Mouse (Mus musculus) yolk sac, embryonic 10.5 days (tissue): Measurements from ENCODE around the gene Tmem139.

Source experiments
- DNase-seq: peaks from one replicate; pipeline ENCODE4 v3.0.0-alpha.2; 2017; ENCODE audit warnings: low spot score

Gene Tmem139

DNA sequence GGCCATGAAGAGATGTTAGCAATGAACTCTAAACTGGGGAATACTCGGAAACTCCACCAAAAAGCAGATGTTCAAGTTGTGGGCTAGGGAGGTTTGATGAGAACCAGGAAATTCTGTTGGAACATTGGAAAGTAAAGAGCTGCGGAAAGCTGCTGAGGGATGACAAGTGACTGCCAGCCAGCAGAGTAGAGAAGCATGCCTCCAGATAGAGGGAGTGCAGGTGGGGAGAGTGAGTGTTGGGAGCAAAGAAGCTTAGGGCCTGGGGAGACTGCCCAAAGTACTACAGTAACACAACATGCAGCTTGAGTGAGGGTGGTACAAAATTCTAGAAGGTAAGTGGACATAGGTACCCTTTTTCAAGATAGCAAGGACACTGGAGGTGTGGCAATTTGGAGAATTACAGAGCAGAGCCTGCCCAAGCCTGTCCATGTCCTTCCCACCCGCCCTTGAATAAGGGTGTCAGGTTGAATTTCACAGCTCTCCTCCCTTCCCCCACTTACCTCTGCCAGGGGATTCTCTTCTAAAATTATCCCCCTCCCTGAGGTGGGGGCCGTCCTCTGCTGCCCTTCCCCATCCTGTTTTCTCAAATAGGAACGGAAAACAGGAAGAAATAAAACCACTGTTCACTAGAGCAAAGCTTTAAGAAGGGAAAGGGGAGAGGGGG, 21.2 kb downstream of the Tmem139 start:
- DNase-seq = no peak

DNA sequence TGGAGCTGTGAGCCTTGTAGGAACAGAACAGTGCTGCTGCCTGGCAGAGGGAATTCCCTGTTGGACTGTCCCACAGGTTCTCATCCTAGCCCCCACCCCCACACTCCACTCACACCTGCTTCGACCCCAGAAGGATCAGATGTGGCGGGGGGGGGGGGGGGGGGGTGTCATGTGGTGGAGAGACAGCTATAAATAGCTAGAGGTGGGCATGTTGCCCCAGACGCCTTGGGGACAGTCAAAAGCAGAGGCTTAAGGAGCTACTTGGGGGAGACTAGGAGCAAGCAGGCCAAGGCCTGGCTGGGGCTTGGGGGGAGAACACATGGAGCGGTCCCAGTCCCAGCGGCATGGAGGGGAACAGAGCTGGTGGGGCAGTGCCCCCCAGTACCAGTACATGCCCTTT, 24.7 kb downstream of the Tmem139 start, which contains the start of gene Clcn1:
TSS of gene Clcn1 (plus strand) at position 238 of the 400 bp plus-strand sequence.
- DNase-seq = no peak

DNA sequence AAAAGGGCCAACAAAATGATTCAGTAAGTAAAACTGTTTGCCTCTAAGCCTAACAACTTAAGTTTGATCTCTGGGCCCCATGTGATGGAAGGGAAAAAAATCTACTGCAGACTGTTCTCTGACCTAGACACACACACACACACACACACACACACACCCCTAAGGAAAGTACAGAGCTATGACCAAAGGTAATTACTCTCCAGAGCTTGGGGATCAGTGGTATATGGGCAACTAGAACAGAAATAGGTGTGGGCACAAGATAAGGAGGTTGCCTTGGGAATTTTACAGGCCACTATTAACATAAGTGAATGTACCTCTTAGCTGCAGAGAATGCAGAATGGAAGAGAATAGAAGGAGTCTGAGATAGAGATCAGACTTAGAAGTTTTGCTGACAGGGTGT, 25.8 kb downstream of the Tmem139 start:
- DNase-seq = no peak

DNA sequence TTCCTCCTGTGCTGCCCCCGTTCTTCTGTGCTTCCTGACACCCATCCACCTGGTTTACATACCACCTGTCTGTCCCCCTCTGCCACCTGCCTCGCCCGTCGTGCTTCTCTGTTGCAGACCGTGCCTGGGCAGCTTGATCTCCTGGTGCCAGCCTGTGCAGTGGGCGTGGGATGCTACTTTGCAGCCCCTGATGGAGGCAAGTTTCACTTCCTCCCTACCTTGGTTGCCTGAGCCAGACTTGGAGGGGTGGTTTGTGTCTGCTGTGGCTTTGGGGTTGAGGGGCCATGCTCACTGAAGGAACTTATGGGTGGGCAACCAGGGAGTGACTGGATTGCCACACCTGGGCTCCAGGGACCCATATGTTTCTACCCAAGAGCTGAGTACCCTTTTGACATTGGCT, 31.6 kb downstream of the Tmem139 start:
- DNase-seq = no peak

DNA sequence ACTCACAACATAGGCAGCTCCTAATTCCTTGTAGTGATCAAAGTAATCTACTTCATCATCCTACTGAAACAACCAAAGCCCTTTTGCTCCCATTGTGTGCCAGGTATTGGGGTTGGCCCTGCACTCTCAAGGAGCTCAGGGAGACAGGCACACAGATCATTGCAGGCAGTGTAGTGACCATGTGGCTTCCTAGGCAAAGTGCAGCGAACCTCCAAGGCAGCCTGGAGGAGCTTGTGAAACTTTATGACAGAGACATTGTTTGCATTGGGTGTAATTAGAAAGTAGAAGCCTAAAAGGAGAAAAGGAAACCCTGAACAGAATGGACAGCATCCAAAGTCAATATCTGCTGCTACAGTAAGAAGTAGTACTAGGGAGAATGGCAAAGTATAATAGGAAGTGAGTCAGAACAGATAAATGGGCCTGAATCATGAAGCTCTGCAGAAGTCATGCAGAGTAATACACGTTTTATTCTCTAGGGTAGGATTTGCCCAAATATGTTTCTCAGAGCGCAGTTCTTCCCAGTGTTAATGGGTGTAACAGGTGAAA, 33.9 kb downstream of the Tmem139 start:
- DNase-seq = no peak

DNA sequence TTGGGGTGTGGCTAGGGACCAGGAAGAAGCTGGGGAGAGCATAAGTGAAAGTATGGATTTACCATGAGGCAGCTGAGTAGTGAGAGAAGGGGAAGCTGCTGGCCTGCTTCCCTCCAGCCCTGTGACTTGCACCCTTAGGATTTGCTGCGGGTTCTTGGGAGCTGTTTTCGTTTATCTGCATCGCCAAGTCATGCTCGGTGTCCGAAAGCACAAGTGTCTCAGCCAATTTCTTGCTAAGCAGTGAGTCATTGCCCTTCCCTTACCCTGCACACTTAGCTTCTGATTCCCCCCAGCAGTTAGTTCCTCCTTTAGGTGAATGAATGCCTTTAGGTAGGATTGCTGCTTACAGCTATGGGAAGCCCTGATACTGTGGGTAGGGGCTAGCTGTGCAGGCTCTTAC, 37.6 kb downstream of the Tmem139 start:
- DNase-seq = no peak

DNA sequence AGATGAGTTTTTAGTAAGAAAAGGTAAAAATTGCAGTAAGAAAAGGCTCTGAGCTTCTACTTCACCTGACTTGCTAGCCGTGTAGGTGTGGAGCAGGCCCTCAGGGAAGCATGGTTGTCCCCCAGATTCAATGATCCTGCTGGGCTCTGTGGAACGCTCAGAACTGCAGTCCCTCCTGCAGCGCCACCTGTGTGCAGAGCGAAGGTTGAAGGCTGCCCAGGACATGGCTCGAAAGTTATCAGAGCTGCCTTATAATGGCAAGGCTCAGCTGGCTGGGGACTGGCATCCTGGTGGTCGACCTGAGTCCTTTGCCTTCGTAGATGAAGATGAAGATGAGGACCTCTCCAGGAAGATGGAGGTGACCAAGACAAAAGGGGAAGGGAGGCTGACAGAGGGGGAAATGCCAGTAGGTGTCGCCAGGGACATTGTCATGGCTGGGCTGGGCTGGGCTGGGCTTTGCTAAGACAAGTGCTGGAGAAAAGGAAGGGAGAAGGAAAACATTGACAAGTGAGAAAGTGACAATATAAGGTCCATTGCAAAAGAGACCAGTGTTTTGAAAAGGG, 48.1 kb downstream of the Tmem139 start:
- DNase-seq = no peak

DNA sequence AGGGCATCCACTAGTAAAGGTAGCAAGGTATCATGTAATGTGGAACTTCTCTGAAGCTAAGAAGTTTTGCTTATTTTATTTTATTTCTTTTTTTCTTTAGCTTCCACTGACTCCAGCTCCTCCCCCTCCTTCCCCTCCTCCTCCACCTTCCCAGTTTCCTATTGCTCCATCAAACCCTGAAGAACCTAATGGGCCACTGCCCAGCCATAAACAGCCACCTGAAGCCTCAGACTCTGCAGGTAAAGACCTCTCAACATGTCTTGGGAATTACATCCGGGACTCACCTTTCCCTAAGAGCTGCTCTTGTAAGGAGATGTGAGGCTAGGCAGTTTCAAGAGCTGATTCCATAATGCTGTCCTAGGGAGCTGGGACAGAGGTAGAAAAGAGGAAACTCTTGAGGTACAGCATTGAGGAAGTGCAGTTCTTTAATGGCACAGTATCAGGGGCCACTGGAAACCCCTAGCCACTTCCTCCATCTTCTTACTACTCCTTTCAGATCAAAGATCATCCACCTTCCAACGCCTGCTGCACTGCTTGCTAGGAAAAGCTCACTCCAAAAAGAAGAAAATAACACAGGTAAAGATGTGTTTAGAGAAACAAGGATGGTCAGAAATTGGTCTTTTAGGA, 48.8 kb downstream of the Tmem139 start:
- no peak for DNase-seq
